Mouse (Mus musculus): Measurements from ENCODE around the gene Capn1.

Gene Capn1

GRCm38 (mm10) chr19:6038326-6038725 lies 22.6 kb upstream of the Capn1 start:
- DNase-seq (ENCODE audit: low spot score in 2 of 2) = no peak

GRCm38 (mm10) chr19:6037695-6038094 lies 22.0 kb upstream of the Capn1 start:
- DNase-seq (ENCODE audit: low spot score in 2 of 2) = no peak

GRCm38 (mm10) chr19:6035966-6036585 lies 20.4 kb upstream of the Capn1 start:
- no peak for DNase-seq (ENCODE audit: low spot score in 2 of 2)

- DNase-seq (ENCODE audit: low spot score in 2 of 2) = no peak
Observed at GRCm38 (mm10) chr19:6030520-6031280, 15.0 kb upstream of the Capn1 start.

GRCm38 (mm10) chr19:6029426-6029825 lies 13.7 kb upstream of the Capn1 start:
- DNase-seq (ENCODE audit: low spot score in 2 of 2) = no peak

- no peak for DNase-seq (ENCODE audit: low spot score in 2 of 2)
Observed at GRCm38 (mm10) chr19:6028991-6029390, 13.3 kb upstream of the Capn1 start.

GRCm38 (mm10) chr19:6023930-6024329 lies 8.2 kb upstream of the Capn1 start:
- no peak for DNase-seq (ENCODE audit: low spot score in 2 of 2)

GRCm38 (mm10) chr19:6023059-6023458 lies 7.4 kb upstream of the Capn1 start:
- DNase-seq (ENCODE audit: low spot score in 2 of 2) = no peak

GRCm38 (mm10) chr19:6020276-6020675 lies 4.6 kb upstream of the Capn1 start:
- DNase-seq (ENCODE audit: low spot score in 2 of 2) = no peak

- peak; percentile 85 to 93 for DNase-seq (ENCODE audit: low spot score in 2 of 2)
Observed at GRCm38 (mm10) chr19:6018142-6019089, 2.7 kb upstream of the Capn1 start.

- no peak for DNase-seq (ENCODE audit: low spot score in 2 of 2)
Observed at GRCm38 (mm10) chr19:6016532-6016931, 835 bp upstream of the Capn1 start.

GRCm38 (mm10) chr19:6014991-6015510 lies 646 bp downstream of the Capn1 start:
- peak; percentile 47 for DNase-seq (ENCODE audit: low spot score in 2 of 2)

GRCm38 (mm10) chr19:6013691-6014090 lies 2.0 kb downstream of the Capn1 start:
- no peak for DNase-seq (ENCODE audit: low spot score in 2 of 2)

- no peak for DNase-seq (ENCODE audit: low spot score in 2 of 2)
Observed at GRCm38 (mm10) chr19:6009137-6009536, 6.6 kb downstream of the Capn1 start.

GRCm38 (mm10) chr19:6007013-6007412 lies 8.7 kb downstream of the Capn1 start:
- no peak for DNase-seq (ENCODE audit: low spot score in 2 of 2)

- no peak for DNase-seq (ENCODE audit: low spot score in 2 of 2)
Observed at GRCm38 (mm10) chr19:6005541-6005940, 10.2 kb downstream of the Capn1 start.

- no peak for DNase-seq (ENCODE audit: low spot score in 2 of 2)
Observed at GRCm38 (mm10) chr19:5999969-6000368, 15.7 kb downstream of the Capn1 start.

GRCm38 (mm10) chr19:5998180-5998579 lies 17.5 kb downstream of the Capn1 start:
- DNase-seq (ENCODE audit: low spot score in 2 of 2) = no peak

- DNase-seq (ENCODE audit: low spot score in 2 of 2) = no peak
Observed at GRCm38 (mm10) chr19:5994711-5995110, 21.0 kb downstream of the Capn1 start.

- DNase-seq (ENCODE audit: low spot score in 2 of 2) = no peak
Observed at GRCm38 (mm10) chr19:5992012-5992411, 23.7 kb downstream of the Capn1 start.

GRCm38 (mm10) chr19:5991467-5991866 lies 24.2 kb downstream of the Capn1 start:
- DNase-seq (ENCODE audit: low spot score in 2 of 2) = no peak

GRCm38 (mm10) chr19:5990921-5991320 lies 24.8 kb downstream of the Capn1 start:
- no peak for DNase-seq (ENCODE audit: low spot score in 2 of 2)

All from spleen, postnatal 14 days (tissue).